Mouse (Mus musculus) T-helper 17 cell (primary cell): Measurements from ENCODE around the gene Crtc1.

ENCODE experiments used
- in situ Hi-C, 2 experiments: fragments of 300-600 bp; cut with MboI, MseI; formaldehyde crosslinking; loops; 1 replicate in 1 of 2; 2 replicates in 1 of 2; pipeline ENCODE4 v1.15.1; 2025; ENCODE audit warnings: high pct_unique_total_duplicates in 2 of 2

The Crtc1 gene

GRCm38 (mm10) chr8:70422722-70423121, 16.7 kb downstream of the Crtc1 start:
- in situ Hi-C loops, result no loop called here

- in situ Hi-C loops, result no loop called here
Measured at GRCm38 (mm10) chr8:70421349-70422104, 17.9 kb downstream of the Crtc1 start.

- in situ Hi-C loops, result loop anchor here in 1 of 2 experiments (5.0 to 10.0 kb wide), 2 partner anchors 85 to 142 kb away; partner anchors contain the start of gene Rex1bd
Measured at GRCm38 (mm10) chr8:70419879-70420643, 19.3 kb downstream of the Crtc1 start.

- in situ Hi-C loops, result loop anchor here in 1 of 2 experiments (5.0 to 10.0 kb wide), 2 partner anchors 86 to 143 kb away; partner anchors contain the start of gene Rex1bd
Measured at GRCm38 (mm10) chr8:70418954-70419353, 20.4 kb downstream of the Crtc1 start.

GRCm38 (mm10) chr8:70417914-70418313, 21.5 kb downstream of the Crtc1 start:
- in situ Hi-C loops, result loop anchor here in 1 of 2 experiments (5.0 to 10.0 kb wide), 2 partner anchors 87 to 144 kb away; partner anchors contain the start of gene Rex1bd

- in situ Hi-C loops, result loop anchor here in 1 of 2 experiments (5.0 to 10.0 kb wide), 2 partner anchors 88 to 145 kb away; partner anchors contain the start of gene Rex1bd
Measured at GRCm38 (mm10) chr8:70416941-70417340, 22.4 kb downstream of the Crtc1 start.

- in situ Hi-C loops, result loop anchor here in 1 of 2 experiments (5.0 to 10.0 kb wide), 2 partner anchors 89 to 147 kb away; partner anchors contain the start of gene Rex1bd
Measured at GRCm38 (mm10) chr8:70415540-70416451, 23.6 kb downstream of the Crtc1 start.

GRCm38 (mm10) chr8:70414310-70414946, 25.0 kb downstream of the Crtc1 start:
- in situ Hi-C loops, result loop anchor here in 1 of 2 experiments (10.0 kb wide), 1 partner anchor 90 kb away; the partner anchor contains the start of gene Rex1bd

GRCm38 (mm10) chr8:70410281-70410680, 29.1 kb downstream of the Crtc1 start:
- in situ Hi-C loops, result loop anchor here in 1 of 2 experiments (10.0 kb wide), 1 partner anchor 95 kb away; the partner anchor contains the start of gene Rex1bd

- in situ Hi-C loops, result no loop called here
Measured at GRCm38 (mm10) chr8:70409455-70409871, 29.9 kb downstream of the Crtc1 start.

- in situ Hi-C loops, result no loop called here
Measured at GRCm38 (mm10) chr8:70409019-70409418, 30.4 kb downstream of the Crtc1 start.

- in situ Hi-C loops, result no loop called here
Measured at GRCm38 (mm10) chr8:70408301-70408700, 31.1 kb downstream of the Crtc1 start.

GRCm38 (mm10) chr8:70406427-70407069, 32.8 kb downstream of the Crtc1 start:
- in situ Hi-C loops, result no loop called here

GRCm38 (mm10) chr8:70405189-70405588, 34.2 kb downstream of the Crtc1 start:
- in situ Hi-C loops, result no loop called here

GRCm38 (mm10) chr8:70404212-70404611, 35.2 kb downstream of the Crtc1 start:
- in situ Hi-C loops, result no loop called here

- in situ Hi-C loops, result no loop called here
Measured at GRCm38 (mm10) chr8:70397611-70398563, 41.5 kb downstream of the Crtc1 start.

- in situ Hi-C loops, result no loop called here
Measured at GRCm38 (mm10) chr8:70396184-70396583, 43.2 kb downstream of the Crtc1 start.

- in situ Hi-C loops, result no loop called here
Measured at GRCm38 (mm10) chr8:70395649-70396048, 43.7 kb downstream of the Crtc1 start.
